Mouse (Mus musculus): ENCODE measurements around the gene Xndc1. TPM values are rescaled to one million over a fixed set of nuclear protein-coding genes. Genes with fewer than 3 reads are reported as not detected.

The Xndc1 gene
- polyA plus RNA-seq, 1 experiment from 2014 or later = 35.0 TPM

DNA sequence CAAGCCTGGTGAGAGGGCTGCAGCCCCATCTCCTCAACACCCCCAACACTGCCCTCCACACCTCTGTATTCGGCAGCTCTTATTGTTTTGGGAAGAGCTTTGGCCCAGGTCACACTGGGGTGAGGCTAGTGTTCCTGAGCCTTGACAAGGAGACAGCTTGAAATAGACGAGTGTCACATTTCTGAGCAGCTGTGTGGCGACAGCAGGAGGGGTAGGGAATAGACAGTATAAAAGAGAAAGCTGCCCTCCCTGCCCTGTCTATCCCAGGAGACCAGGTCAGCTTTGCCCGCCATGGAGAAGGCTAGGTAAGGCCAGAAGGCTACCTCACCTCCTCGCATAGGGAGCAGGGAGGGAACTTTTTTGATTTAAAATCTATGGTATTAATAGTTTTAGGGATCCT is 36.2 kb downstream of the Xndc1 start, which contains the start of gene Art1:
Gene Art1, plus strand, starts transcription at position 257 of the 400 bp plus-strand sequence.
- no peak for ATAC-seq (ENCODE audit: low read depth)
- Histone ChIP-seq H3K4me2 (ENCODE audit: low read depth, low read length) (peak within 1 kb of the TSS; percentile 57; the same call in 1 of the 2 replicates), H3K4me3 (ENCODE audit: low read length) (no peak within 1 kb of the TSS), H3K27ac (ENCODE audit: low read length) (no peak within 1 kb of the TSS), H3K4me1 (replicated peaks; ENCODE audit: control insufficient read depth, insufficient read depth, low read length) (peaks cover 17% of the 10 kb centered on the region), H3K27me3 (ENCODE audit: control insufficient read depth, insufficient read depth, low read depth, low read length) (no peaks in the 10 kb centered on the region), H3K9ac (ENCODE audit: low read length) (no peak within 1 kb of the TSS), H3K9me3 (ENCODE audit: control insufficient read depth, low read length) (no peaks in the 10 kb centered on the region), H3K36me3 (ENCODE audit: control insufficient read depth, insufficient read depth, low read length) (no peaks in the 10 kb centered on the region)
- 57% methylated on average over 5 of the region's 5 CpGs for WGBS

DNA sequence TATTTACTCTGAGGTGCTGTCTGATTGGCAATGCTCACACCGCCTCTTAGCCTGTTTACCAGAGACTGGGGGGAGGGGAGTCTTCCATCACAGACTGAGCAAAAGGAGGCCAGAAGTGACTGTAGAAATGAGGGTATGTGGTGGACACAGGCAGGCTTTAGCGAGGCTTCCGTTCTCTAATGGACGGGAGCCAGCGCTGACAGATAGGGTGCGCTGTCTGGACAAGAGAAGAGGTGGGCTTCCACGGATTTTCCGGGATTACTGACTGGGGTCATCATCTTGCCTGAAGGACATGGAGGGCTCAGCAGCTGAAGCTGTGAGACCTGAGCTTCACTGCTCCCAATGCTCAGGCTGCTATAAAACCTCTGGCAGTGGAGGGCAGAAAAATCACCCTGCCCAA is 36.9 kb downstream of the Xndc1 start:
- Histone ChIP-seq H3K4me1 (replicated peaks; ENCODE audit: control insufficient read depth, insufficient read depth, low read length) (peaks cover 22% of the 10 kb centered on the region), H3K36me3 (ENCODE audit: control insufficient read depth, insufficient read depth, low read length) (no peaks in the 10 kb centered on the region), H3K27me3 (ENCODE audit: control insufficient read depth, insufficient read depth, low read depth, low read length) (no peaks in the 10 kb centered on the region), H3K4me3 (ENCODE audit: low read length) (no peak overlapping the region), H3K9ac (ENCODE audit: low read length) (no peak overlapping the region), H3K9me3 (ENCODE audit: control insufficient read depth, low read length) (no peaks in the 10 kb centered on the region), H3K27ac (ENCODE audit: low read length) (no peak overlapping the region), H3K4me2 (ENCODE audit: low read depth, low read length) (no peak overlapping the region)
- 41% methylated on average over 8 of the region's 8 CpGs for WGBS
- no peak for ATAC-seq (ENCODE audit: low read depth)

DNA sequence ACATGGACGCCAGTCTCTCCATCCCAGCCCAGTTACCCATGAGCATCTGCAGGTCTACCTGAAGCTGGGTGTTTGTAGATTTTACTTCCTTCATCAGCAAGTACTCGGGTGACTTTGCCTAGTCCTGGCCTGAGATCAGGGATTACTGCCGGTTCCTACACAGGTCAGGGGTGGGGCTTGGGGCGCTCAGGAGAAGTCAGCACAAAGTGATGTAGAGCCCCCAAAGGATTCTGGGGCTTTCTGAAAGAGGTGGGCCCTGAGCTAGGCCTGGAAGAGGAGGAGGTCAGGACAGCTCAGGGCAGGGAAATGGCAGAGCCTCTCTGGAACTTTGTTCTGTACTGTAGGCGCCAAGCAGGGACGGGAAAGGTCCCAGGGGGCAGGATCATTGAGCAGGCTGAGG is 37.4 kb downstream of the Xndc1 start:
- ATAC-seq (ENCODE audit: low read depth) = no peak
- WGBS = 36% methylated on average over 6 of the region's 6 CpGs
- H3K27me3 ChIP-seq (ENCODE audit: control insufficient read depth, insufficient read depth, low read depth, low read length) = no peaks in the 10 kb centered on the region

DNA sequence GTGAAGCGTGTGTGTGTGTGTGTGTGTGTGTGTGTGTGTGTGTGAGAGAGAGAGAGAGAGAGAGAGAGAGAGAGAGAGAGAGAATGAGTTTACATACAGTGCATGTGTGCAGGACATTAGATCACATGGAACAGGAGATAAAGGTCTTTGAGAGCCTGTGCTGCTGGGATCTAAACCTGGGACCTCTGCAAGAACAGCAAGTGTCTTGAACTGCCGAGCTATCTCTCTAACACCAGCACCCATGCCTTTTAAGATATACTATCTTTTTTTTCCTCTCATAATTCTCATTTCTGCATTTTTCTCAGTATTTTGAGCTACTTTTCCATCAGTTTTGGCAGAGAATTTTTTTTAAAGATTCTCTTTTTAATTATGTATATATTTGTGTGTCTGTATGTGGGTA is 38.2 kb downstream of the Xndc1 start:
- Histone ChIP-seq H3K27ac (ENCODE audit: low read length) (no peak overlapping the region), H3K4me3 (ENCODE audit: low read length) (no peak overlapping the region), H3K9me3 (ENCODE audit: control insufficient read depth, low read length) (no peaks in the 10 kb centered on the region), H3K27me3 (ENCODE audit: control insufficient read depth, insufficient read depth, low read depth, low read length) (no peaks in the 10 kb centered on the region), H3K4me1 (replicated peaks; ENCODE audit: control insufficient read depth, insufficient read depth, low read length) (peaks cover 22% of the 10 kb centered on the region), H3K9ac (ENCODE audit: low read length) (no peak overlapping the region), H3K36me3 (ENCODE audit: control insufficient read depth, insufficient read depth, low read length) (no peaks in the 10 kb centered on the region), H3K4me2 (ENCODE audit: low read depth, low read length) (no peak overlapping the region)
- no peak for ATAC-seq (ENCODE audit: low read depth)
- WGBS = 72% methylated on average over 2 of the region's 2 CpGs

More for the DNA sequence above, 37.4 kb downstream of the Xndc1 start:
- H3K36me3 ChIP-seq (ENCODE audit: control insufficient read depth, insufficient read depth, low read length) = no peaks in the 10 kb centered on the region
- H3K27ac ChIP-seq (ENCODE audit: low read length) = no peak overlapping the region
- no peaks in the 10 kb centered on the region for H3K9me3 ChIP-seq (ENCODE audit: control insufficient read depth, low read length)
- no peak overlapping the region for H3K9ac ChIP-seq (ENCODE audit: low read length)
- peaks cover 22% of the 10 kb centered on the region for H3K4me1 ChIP-seq (replicated peaks; ENCODE audit: control insufficient read depth, insufficient read depth, low read length)
- H3K4me3 ChIP-seq (ENCODE audit: low read length) = no peak overlapping the region
- H3K4me2 ChIP-seq (ENCODE audit: low read depth, low read length) = no peak overlapping the region

DNA sequence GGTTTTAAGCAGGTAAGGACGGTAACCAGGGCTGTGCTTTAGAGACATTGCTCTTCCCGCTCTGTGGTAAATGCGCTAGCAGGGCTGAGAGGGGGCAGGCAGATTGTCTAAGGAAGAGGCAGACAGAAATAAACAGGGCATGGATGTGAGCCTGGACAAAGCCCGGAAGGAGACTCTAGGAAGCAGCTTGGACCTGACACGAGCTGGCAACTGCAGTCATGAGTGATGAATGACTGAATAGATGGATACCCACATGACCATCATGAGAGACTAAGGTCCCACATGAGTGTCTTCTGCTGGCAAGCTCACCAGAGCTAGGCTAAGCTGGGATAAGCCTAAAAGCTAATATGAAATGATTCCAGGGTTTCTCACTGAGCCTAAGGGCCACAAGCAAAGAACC is 38.8 kb downstream of the Xndc1 start:
- 49% methylated on average over 5 of the region's 5 CpGs for whole genome bisulfite sequencing
- Histone ChIP-seq H3K27ac (ENCODE audit: low read length) (no peak overlapping the region), H3K36me3 (ENCODE audit: control insufficient read depth, insufficient read depth, low read length) (no peaks in the 10 kb centered on the region), H3K9ac (ENCODE audit: low read length) (no peak overlapping the region), H3K4me3 (ENCODE audit: low read length) (no peak overlapping the region), H3K4me1 (replicated peaks; ENCODE audit: control insufficient read depth, insufficient read depth, low read length) (peaks cover 22% of the 10 kb centered on the region), H3K4me2 (ENCODE audit: low read depth, low read length) (no peak overlapping the region), H3K9me3 (ENCODE audit: control insufficient read depth, low read length) (no peaks in the 10 kb centered on the region), H3K27me3 (ENCODE audit: control insufficient read depth, insufficient read depth, low read depth, low read length) (no peaks in the 10 kb centered on the region)
- peak; percentile 42; the same call in 1 of the 2 replicates for ATAC-seq (ENCODE audit: low read depth)

DNA sequence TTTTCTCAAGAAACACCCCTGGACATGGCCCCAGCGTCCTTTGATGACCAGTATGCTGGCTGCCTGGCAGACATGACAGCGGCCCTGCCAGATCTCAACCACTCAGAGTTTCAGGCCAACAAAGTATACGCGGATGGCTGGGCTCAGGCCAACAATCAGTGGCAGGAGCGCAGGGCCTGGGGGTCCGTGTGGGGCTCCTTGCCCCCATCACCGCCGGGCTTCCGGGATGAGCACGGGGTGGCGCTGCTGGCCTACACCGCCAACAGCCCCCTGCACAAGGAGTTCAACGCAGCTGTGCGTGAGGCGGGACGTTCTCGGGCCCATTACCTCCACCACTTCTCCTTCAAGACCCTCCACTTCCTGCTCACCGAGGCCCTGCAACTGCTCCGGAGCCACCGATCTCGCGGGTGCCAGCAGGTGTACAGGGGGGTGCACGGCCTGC is 41.4 kb downstream of the Xndc1 start:
- Histone ChIP-seq H3K4me1 (replicated peaks; ENCODE audit: control insufficient read depth, insufficient read depth, low read length) (peaks cover 5% of the 10 kb centered on the region; the same call in 1 of the 2 replicates), H3K27ac (ENCODE audit: low read length) (no peak overlapping the region), H3K27me3 (ENCODE audit: control insufficient read depth, insufficient read depth, low read depth, low read length) (no peaks in the 10 kb centered on the region), H3K4me3 (ENCODE audit: low read length) (peak overlapping the region; percentile 38), H3K4me2 (ENCODE audit: low read depth, low read length) (peak overlapping the region; percentile 67), H3K9ac (ENCODE audit: low read length) (peak overlapping the region; percentile 63), H3K36me3 (ENCODE audit: control insufficient read depth, insufficient read depth, low read length) (no peaks in the 10 kb centered on the region), H3K9me3 (ENCODE audit: control insufficient read depth, low read length) (no peaks in the 10 kb centered on the region)
- 14% methylated on average over 23 of the region's 23 CpGs for WGBS
- ATAC-seq (ENCODE audit: low read depth) = peak; percentile 37

DNA sequence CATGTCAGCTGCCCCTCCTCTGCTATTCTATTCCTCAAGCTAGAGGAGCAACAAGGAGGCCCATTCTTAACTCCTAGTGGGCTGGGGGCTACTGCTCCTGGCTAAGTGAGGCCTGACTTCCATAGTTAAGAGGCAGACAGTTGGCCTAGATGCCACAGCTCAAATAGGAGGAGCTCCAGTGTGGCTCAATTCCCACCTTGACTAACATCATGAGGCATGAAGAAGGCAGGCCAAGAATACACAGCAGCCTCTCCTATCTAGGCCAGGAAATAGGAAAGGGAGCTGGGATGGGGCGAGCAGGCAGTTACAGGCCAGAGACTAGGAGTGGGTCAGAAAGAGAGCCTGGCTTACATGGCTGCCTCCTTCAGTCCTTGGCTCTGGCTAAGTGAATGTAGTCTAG is 42.9 kb downstream of the Xndc1 start:
- 83% methylated on average over 1 of the region's 1 CpGs for WGBS
- H3K27me3 ChIP-seq (ENCODE audit: control insufficient read depth, insufficient read depth, low read depth, low read length) = no peaks in the 10 kb centered on the region
- no peak overlapping the region for H3K4me2 ChIP-seq (ENCODE audit: low read depth, low read length)
- H3K9ac ChIP-seq (ENCODE audit: low read length) = no peak overlapping the region
- no peaks in the 10 kb centered on the region for H3K9me3 ChIP-seq (ENCODE audit: control insufficient read depth, low read length)
- H3K27ac ChIP-seq (ENCODE audit: low read length) = no peak overlapping the region
- peaks cover 5% of the 10 kb centered on the region; the same call in 1 of the 2 replicates for H3K4me1 ChIP-seq (replicated peaks; ENCODE audit: control insufficient read depth, insufficient read depth, low read length)
- H3K4me3 ChIP-seq (ENCODE audit: low read length) = no peak overlapping the region
- ATAC-seq (ENCODE audit: low read depth) = no peak
- H3K36me3 ChIP-seq (ENCODE audit: control insufficient read depth, insufficient read depth, low read length) = no peaks in the 10 kb centered on the region

DNA sequence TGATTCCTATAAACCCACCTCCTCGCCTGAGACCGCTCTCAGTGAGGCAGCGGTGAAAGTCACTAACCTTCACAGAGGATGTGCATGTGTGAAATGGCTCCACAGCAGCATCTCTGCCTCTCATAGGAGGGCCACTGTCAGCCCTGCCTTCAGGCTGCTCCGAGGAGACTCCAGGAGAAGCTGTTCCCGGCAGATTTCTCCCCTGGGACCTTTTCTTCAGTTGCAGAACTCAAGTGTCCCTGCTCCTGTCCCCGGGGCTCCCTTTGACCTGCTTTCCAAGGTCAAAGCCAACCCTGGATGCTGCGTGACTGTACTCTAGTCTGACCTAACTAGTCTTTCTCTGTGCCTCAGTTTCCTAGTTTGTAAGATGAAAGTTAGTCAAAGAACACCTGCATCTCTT is 43.9 kb downstream of the Xndc1 start, which contains the start of gene Art5:
Gene Art5, minus strand, starts transcription at position 319 of the 400 bp plus-strand sequence.
- H3K9ac ChIP-seq (ENCODE audit: low read length) = no peak within 1 kb of the TSS
- no peaks in the 10 kb centered on the region for H3K9me3 ChIP-seq (ENCODE audit: control insufficient read depth, low read length)
- H3K4me3 ChIP-seq (ENCODE audit: low read length) = no peak within 1 kb of the TSS
- 69% methylated on average over 7 of the region's 7 CpGs for WGBS
- H3K4me1 ChIP-seq (replicated peaks; ENCODE audit: control insufficient read depth, insufficient read depth, low read length) = peaks cover 5% of the 10 kb centered on the region; the same call in 1 of the 2 replicates
- ATAC-seq (ENCODE audit: low read depth) = no peak
- no peaks in the 10 kb centered on the region for H3K27me3 ChIP-seq (ENCODE audit: control insufficient read depth, insufficient read depth, low read depth, low read length)
- H3K27ac ChIP-seq (ENCODE audit: low read length) = no peak within 1 kb of the TSS
- H3K4me2 ChIP-seq (ENCODE audit: low read depth, low read length) = no peak within 1 kb of the TSS
- H3K36me3 ChIP-seq (ENCODE audit: control insufficient read depth, insufficient read depth, low read length) = no peaks in the 10 kb centered on the region

DNA sequence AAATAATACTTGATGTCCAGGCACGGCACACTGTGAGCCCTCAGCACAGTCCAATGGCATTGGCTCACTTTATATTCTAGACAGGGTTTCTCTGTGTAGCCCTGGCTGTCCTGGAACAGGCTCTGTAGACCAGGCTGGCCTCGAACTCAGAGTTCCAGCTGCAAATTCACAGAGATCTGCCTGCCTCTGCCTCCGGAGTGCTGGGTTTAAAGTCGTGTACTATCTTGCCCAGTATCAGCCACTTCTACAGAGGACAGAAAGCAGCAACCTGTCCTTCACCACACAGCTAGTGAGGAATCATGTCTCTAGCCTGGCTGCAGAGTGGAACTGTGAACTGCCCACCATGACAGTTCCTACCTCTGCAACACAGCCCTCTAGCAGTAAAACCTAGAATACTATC is 44.4 kb downstream of the Xndc1 start:
- H3K4me1 ChIP-seq (replicated peaks; ENCODE audit: control insufficient read depth, insufficient read depth, low read length) = peaks cover 5% of the 10 kb centered on the region; the same call in 1 of the 2 replicates
- H3K27me3 ChIP-seq (ENCODE audit: control insufficient read depth, insufficient read depth, low read depth, low read length) = no peaks in the 10 kb centered on the region
- ATAC-seq (ENCODE audit: low read depth) = no peak
- no peak overlapping the region for H3K27ac ChIP-seq (ENCODE audit: low read length)
- whole genome bisulfite sequencing = 77% methylated on average over 4 of the region's 4 CpGs
- no peak overlapping the region for H3K4me3 ChIP-seq (ENCODE audit: low read length)
- H3K9ac ChIP-seq (ENCODE audit: low read length) = no peak overlapping the region
- no peak overlapping the region for H3K4me2 ChIP-seq (ENCODE audit: low read depth, low read length)
- H3K36me3 ChIP-seq (ENCODE audit: control insufficient read depth, insufficient read depth, low read length) = no peaks in the 10 kb centered on the region
- no peaks in the 10 kb centered on the region for H3K9me3 ChIP-seq (ENCODE audit: control insufficient read depth, low read length)
